Mouse (Mus musculus): ENCODE measurements around the gene Esp24. TPM values are rescaled to one million over a fixed set of nuclear protein-coding genes. Genes with fewer than 3 reads are reported as not detected.
"Not testable (repeated sequence)": the region's sequence is repeated elsewhere in the genome, so short reads cannot be mapped to it uniquely, and the experiment has no call there.

Esp24 gene
- total RNA-seq (2021) (not detected), polyA plus RNA-seq (2012; rRNA removed) (not detected in 2 replicates)
- long read RNA-seq = 0 reads

- WGBS = 70% methylated on average over 3 of the region's 3 CpGs
- H3K27ac ChIP-seq; intact Hi-C loops (cut with DNase I); H3K4me3 ChIP-seq; DNase-seq; H3K79me2 ChIP-seq (replicated peaks; ENCODE audit: control insufficient read depth, insufficient read depth, low read length); H3K36me3 ChIP-seq (ENCODE audit: control insufficient read depth, insufficient read depth, low read length); H3K9ac ChIP-seq (ENCODE audit: low read depth, low read length); H3K27me3 ChIP-seq (ENCODE audit: control insufficient read depth, insufficient read depth, low read length); H3K4me1 ChIP-seq (ENCODE audit: control insufficient read depth, insufficient read depth, low read length): not testable (repeated sequence)
These were observed at the start of gene Esp24 for GRCm38 (mm10) chr17:39036395-39036794. Gene Esp24, plus strand, starts transcription at chr17:39036695.

GRCm38 (mm10) chr17:39009846-39010245 lies 26.6 kb upstream of the Esp24 start:
- Histone ChIP-seq H3K4me1 (ENCODE audit: control insufficient read depth, insufficient read depth, low read length) (no peaks in the 10 kb centered on the region), H3K79me2 (replicated peaks; ENCODE audit: control insufficient read depth, insufficient read depth, low read length) (no peaks in the 10 kb centered on the region), H3K4me3 (no peak overlapping the region), H3K27me3 (ENCODE audit: control insufficient read depth, insufficient read depth, low read length) (no peaks in the 10 kb centered on the region), H3K9ac (ENCODE audit: low read depth, low read length) (no peak overlapping the region), H3K27ac (no peak overlapping the region), H3K36me3 (ENCODE audit: control insufficient read depth, insufficient read depth, low read length) (no peaks in the 10 kb centered on the region)
- TF ChIP-seq EP300 (IDR thresholded peaks at IDR 0.05; ENCODE audit: insufficient read depth, low read depth, low read length) (no peak), POLR2A (IDR thresholded peaks at IDR 0.05; ENCODE audit: insufficient read depth, low read depth, low read length) (no peak), CTCF (IDR thresholded peaks at IDR 0.05) (no peak)
- 75% methylated on average over 1 of the region's 1 CpGs for WGBS
- intact Hi-C loops (cut with DNase I) = no loop called here
- DNase-seq = no peak

- intact Hi-C loops (cut with DNase I) = no loop called here
- Histone ChIP-seq H3K9ac (ENCODE audit: low read depth, low read length) (no peak overlapping the region), H3K27ac (no peak overlapping the region), H3K4me3 (no peak overlapping the region), H3K36me3 (ENCODE audit: control insufficient read depth, insufficient read depth, low read length) (no peaks in the 10 kb centered on the region), H3K79me2 (replicated peaks; ENCODE audit: control insufficient read depth, insufficient read depth, low read length) (no peaks in the 10 kb centered on the region), H3K27me3 (ENCODE audit: control insufficient read depth, insufficient read depth, low read length) (no peaks in the 10 kb centered on the region), H3K4me1 (ENCODE audit: control insufficient read depth, insufficient read depth, low read length) (no peaks in the 10 kb centered on the region)
- DNase-seq = no peak
- WGBS = 37% methylated on average over 30 of the region's 30 CpGs
- TF ChIP-seq POLR2A (IDR thresholded peaks at IDR 0.05; ENCODE audit: insufficient read depth, low read depth, low read length) = no peak
- no peak for TF ChIP-seq EP300 (IDR thresholded peaks at IDR 0.05; ENCODE audit: insufficient read depth, low read depth, low read length)
- TF ChIP-seq CTCF (IDR thresholded peaks at IDR 0.05) = no peak
These were observed 25.5 kb upstream of the Esp24 start for GRCm38 (mm10) chr17:39010675-39011638.

- Histone ChIP-seq H3K4me3 (no peak overlapping the region), H3K36me3 (ENCODE audit: control insufficient read depth, insufficient read depth, low read length) (no peaks in the 10 kb centered on the region), H3K4me1 (ENCODE audit: control insufficient read depth, insufficient read depth, low read length) (no peaks in the 10 kb centered on the region), H3K27ac (no peak overlapping the region), H3K79me2 (replicated peaks; ENCODE audit: control insufficient read depth, insufficient read depth, low read length) (no peaks in the 10 kb centered on the region), H3K27me3 (ENCODE audit: control insufficient read depth, insufficient read depth, low read length) (no peaks in the 10 kb centered on the region), H3K9ac (ENCODE audit: low read depth, low read length) (no peak overlapping the region)
- WGBS = 59% methylated on average over 14 of the region's 14 CpGs
- DNase-seq = no peak
- TF ChIP-seq CTCF (IDR thresholded peaks at IDR 0.05) = no peak
- TF ChIP-seq POLR2A (IDR thresholded peaks at IDR 0.05; ENCODE audit: insufficient read depth, low read depth, low read length) = no peak
- no peak for TF ChIP-seq EP300 (IDR thresholded peaks at IDR 0.05; ENCODE audit: insufficient read depth, low read depth, low read length)
- intact Hi-C loops (cut with DNase I) = no loop called here
These were observed 19.3 kb upstream of the Esp24 start for GRCm38 (mm10) chr17:39017184-39017583.

- Histone ChIP-seq H3K4me3 (no peak within 1 kb of the TSS), H3K27ac (no peak within 1 kb of the TSS), H3K79me2 (replicated peaks; ENCODE audit: control insufficient read depth, insufficient read depth, low read length) (no peaks in the 10 kb centered on the region), H3K36me3 (ENCODE audit: control insufficient read depth, insufficient read depth, low read length) (no peaks in the 10 kb centered on the region), H3K27me3 (ENCODE audit: control insufficient read depth, insufficient read depth, low read length) (no peaks in the 10 kb centered on the region), H3K4me1 (ENCODE audit: control insufficient read depth, insufficient read depth, low read length) (no peaks in the 10 kb centered on the region), H3K9ac (ENCODE audit: low read depth, low read length) (no peak within 1 kb of the TSS)
- no peak for DNase-seq
- intact Hi-C loops (cut with DNase I) = no loop called here
- TF ChIP-seq CTCF (IDR thresholded peaks at IDR 0.05) (no peak), POLR2A (IDR thresholded peaks at IDR 0.05; ENCODE audit: insufficient read depth, low read depth, low read length) (no peak), EP300 (IDR thresholded peaks at IDR 0.05; ENCODE audit: insufficient read depth, low read depth, low read length) (no peak)
These were observed 6.7 kb downstream of the Esp24 start, which contains the start of gene Gm21903 for GRCm38 (mm10) chr17:39043241-39043640. Gene Gm21903, minus strand, starts transcription at chr17:39043341.

GRCm38 (mm10) chr17:39063641-39064040 lies 27.1 kb downstream of the Esp24 start:
- no peaks in the 10 kb centered on the region for H3K36me3 ChIP-seq (ENCODE audit: control insufficient read depth, insufficient read depth, low read length)
- no peak overlapping the region for H3K4me3 ChIP-seq
- intact Hi-C loops (cut with DNase I) = no loop called here
- H3K27me3 ChIP-seq (ENCODE audit: control insufficient read depth, insufficient read depth, low read length) = no peaks in the 10 kb centered on the region
- H3K27ac ChIP-seq = no peak overlapping the region
- no peaks in the 10 kb centered on the region for H3K79me2 ChIP-seq (replicated peaks; ENCODE audit: control insufficient read depth, insufficient read depth, low read length)
- DNase-seq = no peak
- H3K9ac ChIP-seq (ENCODE audit: low read depth, low read length) = no peak overlapping the region
- TF ChIP-seq EP300 (IDR thresholded peaks at IDR 0.05; ENCODE audit: insufficient read depth, low read depth, low read length) (no peak), CTCF (IDR thresholded peaks at IDR 0.05) (no peak), POLR2A (IDR thresholded peaks at IDR 0.05; ENCODE audit: insufficient read depth, low read depth, low read length) (no peak)
- H3K4me1 ChIP-seq (ENCODE audit: control insufficient read depth, insufficient read depth, low read length) = no peaks in the 10 kb centered on the region

Data from heart, adult 2 months (tissue).